Mouse (Mus musculus) liver, adult (tissue): ENCODE measurements around the gene Nudt22.

Source experiments
- GATA4 ChIP-seq: IDR thresholded peaks from 2 replicates; pipeline ENCODE4 v1.6.1; 2014; ENCODE audit warnings: mild to moderate bottlenecking, low read length; ENCODE audit not compliant: insufficient replicate concordance

Nudt22 gene

GRCm38 (mm10) chr19:6987061-6987903 lies 8.6 kb downstream of the Nudt22 start, which contains the start of gene Vegfb:
Vegfb (minus strand) TSS chr19:6987651.
- TF ChIP-seq GATA4: no peak

DNA sequence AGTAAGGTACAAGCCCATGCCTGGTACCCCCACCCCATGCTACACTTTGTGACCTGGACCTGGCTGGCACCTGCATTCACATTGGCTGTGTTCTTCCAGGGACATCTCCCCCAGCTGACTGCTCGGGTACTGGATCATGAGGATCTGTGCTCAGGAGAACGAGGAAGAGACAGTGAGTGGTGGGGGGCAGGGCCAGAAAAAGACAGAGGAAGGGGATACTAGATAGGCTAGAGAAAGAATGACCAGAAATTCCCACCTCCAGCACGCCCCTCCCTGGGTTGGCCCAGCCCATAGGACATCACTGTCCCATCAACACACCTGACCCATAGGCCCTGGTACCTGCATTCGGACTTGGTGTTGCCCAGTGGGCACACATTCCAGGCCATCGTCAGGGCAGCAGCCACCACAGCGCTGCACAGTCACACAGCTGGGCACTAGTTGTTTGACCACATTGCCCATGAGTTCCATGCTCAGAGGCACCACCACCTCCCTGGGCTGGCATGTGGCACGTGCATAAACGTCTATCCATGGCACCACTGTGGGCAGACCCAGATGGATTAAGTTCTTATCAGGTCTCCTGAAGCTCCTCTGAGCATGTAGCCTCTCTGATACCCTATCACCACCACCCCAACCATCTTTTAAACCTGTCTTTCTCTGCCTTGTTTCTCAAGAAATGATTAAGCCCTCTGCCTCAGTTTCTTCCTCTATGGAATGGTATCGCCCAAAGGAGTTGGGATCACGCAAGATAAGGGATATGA lies 9.8 kb downstream of the Nudt22 start:
- TF ChIP-seq GATA4: no peak

- TF ChIP-seq GATA4: no peak
Measured at GRCm38 (mm10) chr19:6985300-6985699, 10.6 kb downstream of the Nudt22 start.

GRCm38 (mm10) chr19:6983621-6984020 lies 12.3 kb downstream of the Nudt22 start:
- no peak for TF ChIP-seq GATA4

DNA sequence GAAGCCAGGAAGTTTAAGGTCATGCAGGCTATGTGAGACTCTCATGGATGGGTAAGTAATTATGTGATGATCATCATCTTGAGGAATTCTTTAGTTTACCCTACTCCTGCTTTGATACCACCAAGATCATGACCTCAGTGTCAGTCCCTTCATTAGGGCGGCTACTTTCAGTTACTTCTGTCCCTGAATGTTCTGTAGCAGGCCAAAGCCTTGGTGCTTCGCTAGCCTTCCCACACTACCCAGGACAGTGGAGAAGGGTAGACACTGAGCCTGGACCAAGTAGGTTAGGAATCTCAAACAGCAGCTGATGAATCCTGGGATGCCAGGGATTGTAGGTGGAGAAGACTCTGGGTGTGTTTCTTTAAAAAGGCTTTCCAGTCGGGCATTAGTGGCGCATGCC lies 14.5 kb downstream of the Nudt22 start:
- TF ChIP-seq GATA4: no peak

DNA sequence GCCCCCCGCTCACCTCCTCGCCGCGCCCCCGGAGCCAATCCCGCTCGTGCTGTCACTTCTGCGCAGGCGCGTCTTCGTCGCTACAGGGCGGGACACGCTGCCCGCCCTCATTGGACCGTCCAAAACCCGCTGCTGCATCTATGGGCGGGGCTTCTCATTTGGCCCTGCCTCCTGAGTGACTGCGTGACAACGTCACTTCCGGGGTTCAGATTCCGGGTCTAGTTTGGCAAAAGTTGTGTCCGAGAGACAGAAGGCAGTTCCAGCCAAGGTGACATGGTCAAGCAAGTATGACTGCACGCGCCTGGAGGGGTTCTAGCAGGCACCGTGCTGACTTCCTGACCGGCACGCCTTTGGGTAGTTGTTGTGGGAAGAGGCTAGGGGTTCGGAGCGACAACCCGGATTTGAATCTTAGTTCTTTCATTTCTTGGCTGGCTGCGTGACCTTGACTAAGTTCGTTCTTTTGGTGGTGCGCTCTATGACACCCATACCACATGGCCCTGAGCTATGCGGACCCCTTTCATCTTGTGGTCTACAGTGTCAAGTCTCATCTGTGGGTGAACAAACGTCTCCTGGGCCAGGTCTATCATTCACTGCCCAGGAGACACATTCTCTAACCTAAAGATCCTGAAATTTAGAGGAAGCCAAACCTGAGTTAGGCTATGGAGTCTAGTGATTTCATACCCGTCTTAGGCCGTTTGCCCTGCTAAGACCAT lies 15.4 kb downstream of the Nudt22 start, which contains the start of gene Fkbp2:
Fkbp2 (minus strand) TSS at position 121 of the 713 bp plus-strand sequence.
- 0 out of 2 replicates have a peak, but pooled peaks have one; percentile 0 for TF ChIP-seq GATA4

GRCm38 (mm10) chr19:6979486-6980380 lies 16.2 kb downstream of the Nudt22 start:
- TF ChIP-seq GATA4: 0 out of 2 replicates have a peak, but pooled peaks have one; percentile 4

DNA sequence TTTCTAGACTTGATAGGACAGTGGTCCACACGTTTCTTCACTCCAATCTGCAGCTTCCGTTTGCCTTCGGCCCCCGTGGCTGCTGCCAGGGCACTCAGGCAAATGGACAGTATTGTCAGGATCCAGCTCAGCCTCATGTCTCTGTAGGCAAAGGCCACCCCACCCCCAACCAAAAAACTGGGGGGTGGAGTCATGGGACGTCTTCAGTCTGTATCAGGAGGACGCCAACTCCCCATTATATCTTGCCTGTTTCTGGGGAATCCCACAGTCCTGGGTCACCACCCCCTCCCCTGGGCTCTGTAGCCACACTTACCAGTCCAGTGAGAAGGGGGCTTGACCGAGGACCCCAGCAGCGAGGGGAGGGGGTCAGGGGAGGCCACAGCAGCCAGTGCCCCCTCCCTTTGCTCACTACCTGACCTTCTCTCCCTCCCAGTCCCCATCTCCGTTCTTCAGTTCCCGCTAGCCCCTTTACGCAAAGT lies 16.9 kb downstream of the Nudt22 start:
- TF ChIP-seq GATA4: no peak

DNA sequence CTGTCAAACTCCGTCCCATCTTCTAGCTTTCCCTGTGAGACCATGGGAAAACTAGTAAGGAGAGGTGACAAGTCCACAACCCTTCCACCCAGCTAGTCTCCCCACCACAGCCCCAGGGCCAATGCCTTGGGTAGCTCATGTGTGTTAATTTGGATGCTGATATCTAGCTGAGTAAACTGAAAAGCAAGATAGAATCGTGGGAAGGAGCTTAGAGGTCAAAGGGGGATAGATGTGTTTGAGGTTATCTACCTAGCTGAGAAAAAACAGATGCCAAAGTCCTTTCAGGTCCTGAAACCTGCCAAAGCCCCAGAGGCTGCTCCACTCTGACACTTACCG lies 17.3 kb downstream of the Nudt22 start:
- no peak for TF ChIP-seq GATA4

DNA sequence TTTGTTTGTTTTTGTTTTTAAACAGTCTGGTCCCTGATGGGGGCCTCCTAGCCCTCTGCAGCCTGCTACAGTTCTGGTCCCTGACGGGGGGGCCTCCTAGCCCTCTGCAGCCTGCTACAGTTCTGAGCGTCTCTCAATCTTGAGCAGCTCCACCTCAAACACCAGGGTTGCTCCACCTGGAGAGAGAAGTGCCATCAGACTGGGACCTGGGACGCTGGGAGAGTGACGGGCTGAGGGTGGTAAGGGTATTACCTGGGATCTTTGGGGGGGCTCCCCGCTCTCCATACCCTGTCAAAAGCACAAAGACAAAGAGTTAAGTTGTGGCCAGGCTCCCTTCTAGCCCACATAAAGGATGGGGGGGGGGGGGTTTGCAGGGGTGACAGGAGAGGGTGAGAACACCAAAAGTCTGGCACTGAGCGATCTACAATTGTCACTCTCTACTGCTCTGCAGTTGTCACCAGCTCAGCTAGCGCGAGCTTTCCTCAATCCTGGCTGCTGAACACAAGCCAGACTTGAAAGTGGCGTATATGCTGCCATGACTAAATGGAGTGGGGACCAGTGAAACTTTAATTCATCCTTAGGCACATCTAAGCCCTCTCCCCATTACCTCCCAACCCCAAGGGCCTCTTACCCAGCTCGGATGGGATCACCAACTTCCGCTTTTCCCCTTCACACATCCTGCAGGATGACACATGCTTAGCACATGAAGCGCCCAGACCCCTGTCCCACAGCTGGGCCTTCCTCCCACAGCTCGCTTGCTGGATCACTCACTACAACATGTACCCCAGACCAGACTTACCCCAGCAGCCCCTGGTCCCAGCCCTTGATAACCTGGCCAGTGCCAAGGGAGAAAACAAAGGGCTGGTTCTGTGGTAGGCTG lies 17.9 kb downstream of the Nudt22 start:
- no peak for TF ChIP-seq GATA4

- TF ChIP-seq GATA4: no peak
Measured at GRCm38 (mm10) chr19:6975537-6976521, 20.1 kb downstream of the Nudt22 start, which contains the start of gene Plcb3. Plcb3 (minus strand) TSS chr19:6976470.
